Mouse (Mus musculus) midbrain, embryonic 12.5 days (tissue): ENCODE measurements around the gene Cyth2. TPM values are rescaled to one million over a fixed set of nuclear protein-coding genes. Genes with fewer than 3 reads are reported as not detected.

ENCODE experiments used
- polyA plus RNA-seq: library from polyadenylated mRNA; unstranded; fragments of >200 nt; fragmentation: Nextera tagmentation; extraction: Ambion mirVana; gene quantifications from 2 replicates; pipeline ENCODE4 v1.2.1, GENCODE M21; 2016

Cyth2 gene
- polyA plus RNA-seq, 1 experiment from 2014 or later = 293 TPM

Other genes starting within 250 kb of the Cyth2 start
- gene Bcat2, start 244.4 kb downstream of the Cyth2 start, polyA plus RNA-seq = 23.2 and 23.8 TPM in 2 replicates
- gene Fgf21, start 199.1 kb downstream of the Cyth2 start, polyA plus RNA-seq = not detected in 2 replicates
- not detected in 2 replicates for gene Fut1, start 197.3 kb downstream of the Cyth2 start, polyA plus RNA-seq
- 0.18 and 0.31 TPM in 2 replicates for gene Izumo1, start 192.8 kb downstream of the Cyth2 start, polyA plus RNA-seq
- 10.7 and 11.6 TPM in 2 replicates for gene Rasip1, start 187.1 kb downstream of the Cyth2 start, polyA plus RNA-seq
- 2.3 and 2.7 TPM in 2 replicates for gene Mamstr, start 174.6 kb downstream of the Cyth2 start, polyA plus RNA-seq
- gene Fut2, start 148.2 kb downstream of the Cyth2 start, polyA plus RNA-seq = 0.10 and 0.33 TPM in 2 replicates
- 0.31 TPM in 1 of 2 replicates, not detected in the other for gene Ntn5, start 130.6 kb downstream of the Cyth2 start, polyA plus RNA-seq
- gene Sec1, start 120.2 kb downstream of the Cyth2 start, polyA plus RNA-seq = 0.79 and 0.80 TPM in 2 replicates
- gene Car11, start 114.7 kb downstream of the Cyth2 start, polyA plus RNA-seq = 17.0 and 18.8 TPM in 2 replicates
- 4.5 and 4.6 TPM in 2 replicates for gene Dbp, start 109.5 kb downstream of the Cyth2 start, polyA plus RNA-seq
- gene Rpl18, start 99.1 kb downstream of the Cyth2 start, polyA plus RNA-seq = 688 and 721 TPM in 2 replicates
- gene Sphk2, start 96.6 kb downstream of the Cyth2 start, polyA plus RNA-seq = 24.0 and 25.8 TPM in 2 replicates
- 1.3 and 1.6 TPM in 2 replicates for gene Fam83e, start 93.4 kb downstream of the Cyth2 start, polyA plus RNA-seq
- gene Spaca4, start 88.8 kb downstream of the Cyth2 start, polyA plus RNA-seq = not detected in 2 replicates
- 10.6 and 11.1 TPM in 2 replicates for gene Lmtk3, start 30.8 kb downstream of the Cyth2 start, polyA plus RNA-seq
- 1.5 and 2.2 TPM in 2 replicates for gene Sult2b1, start 29.9 kb downstream of the Cyth2 start, polyA plus RNA-seq
- gene Kcnj14, start 10.2 kb upstream of the Cyth2 start, polyA plus RNA-seq = 0.46 and 1.1 TPM in 2 replicates
- 50.1 and 50.2 TPM in 2 replicates for gene Grwd1, start 16.4 kb upstream of the Cyth2 start, polyA plus RNA-seq
- gene Kdelr1, start 58.2 kb upstream of the Cyth2 start, polyA plus RNA-seq = 40.6 and 54.6 TPM in 2 replicates
- gene Grin2d, start 63.8 kb upstream of the Cyth2 start, polyA plus RNA-seq = 0.60 and 1.0 TPM in 2 replicates
- 0.34 and 0.42 TPM in 2 replicates for gene Syngr4, start 82.1 kb upstream of the Cyth2 start, polyA plus RNA-seq
- gene Tmem143, start 82.4 kb upstream of the Cyth2 start, polyA plus RNA-seq = 4.4 and 4.9 TPM in 2 replicates
- 33.9 and 46.5 TPM in 2 replicates for gene Emp3, start 106.8 kb upstream of the Cyth2 start, polyA plus RNA-seq
- gene Ccdc114, start 109.5 kb upstream of the Cyth2 start, polyA plus RNA-seq = 2.2 and 3.4 TPM in 2 replicates
- gene Abcc6, start 215.7 kb upstream of the Cyth2 start, polyA plus RNA-seq = 0.58 and 0.59 TPM in 2 replicates
- gene Nomo1, start 219.1 kb upstream of the Cyth2 start, polyA plus RNA-seq = 30.2 and 35.8 TPM in 2 replicates